Mouse (Mus musculus): ENCODE data around the gene Gpr156.
"Not testable (repeated sequence)": the region's sequence is repeated elsewhere in the genome, so short reads cannot be mapped to it uniquely, and the experiment has no call there.

The Gpr156 gene

DNA sequence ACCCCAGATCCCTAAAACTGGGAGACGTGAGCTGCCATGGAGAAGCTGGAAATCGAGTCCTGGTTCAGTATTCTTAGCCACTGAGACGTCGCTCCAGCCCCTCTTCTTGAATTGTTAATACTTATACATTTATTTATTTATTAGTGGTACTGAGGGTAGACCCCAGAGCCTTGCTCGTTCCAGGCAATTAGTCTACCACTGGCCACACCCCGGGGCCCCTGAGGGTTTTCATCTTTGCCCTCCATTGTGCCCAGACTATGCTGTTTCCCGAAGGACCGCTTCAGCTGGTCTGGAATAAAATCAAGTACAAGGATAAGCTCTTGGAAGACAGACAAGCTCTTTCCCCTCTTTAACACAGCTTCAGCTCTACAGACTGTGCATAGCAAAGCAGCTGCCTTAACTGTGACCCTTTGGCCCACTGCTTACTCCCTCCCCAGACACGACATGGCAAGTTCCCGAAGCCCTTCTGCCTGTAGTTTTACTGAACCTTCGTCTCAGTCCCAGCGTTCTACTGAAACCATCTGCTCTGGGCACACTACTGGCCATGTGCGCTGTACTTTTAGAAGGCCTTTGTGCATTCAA is 39.1 kb downstream of the Gpr156 start:
- intact Hi-C loops (cut with DNase I): no loop called here

DNA sequence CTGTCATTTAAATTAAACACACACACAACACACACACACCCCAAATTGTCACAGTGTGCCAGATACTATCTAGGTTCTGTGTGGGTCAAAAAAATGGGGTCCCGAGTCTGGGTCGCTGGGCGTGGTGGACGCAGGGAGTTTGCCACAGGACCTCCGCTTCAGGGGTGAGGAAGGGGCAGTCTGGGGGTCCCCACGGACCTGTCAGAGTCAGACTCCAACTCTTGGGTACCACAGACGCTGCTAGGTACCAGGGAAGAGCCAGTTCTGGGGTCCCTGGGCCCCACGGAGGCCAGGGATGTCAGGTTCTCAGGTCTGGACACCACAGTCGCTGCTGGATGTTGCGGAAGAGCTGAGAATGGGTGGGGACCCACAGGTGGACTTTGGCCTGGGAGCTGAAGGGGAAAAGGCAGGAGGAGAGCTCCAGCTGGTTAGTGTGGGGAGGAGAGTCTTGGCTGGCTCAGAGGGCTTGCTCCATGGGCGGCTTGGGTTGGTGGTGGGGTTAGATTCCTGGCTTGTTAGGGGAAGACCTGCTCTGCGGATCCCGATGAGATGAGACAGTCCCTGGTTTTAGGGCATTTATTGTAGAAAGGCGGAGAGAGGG is 39.9 kb downstream of the Gpr156 start:
- intact Hi-C loops (cut with DNase I): no loop called here

DNA sequence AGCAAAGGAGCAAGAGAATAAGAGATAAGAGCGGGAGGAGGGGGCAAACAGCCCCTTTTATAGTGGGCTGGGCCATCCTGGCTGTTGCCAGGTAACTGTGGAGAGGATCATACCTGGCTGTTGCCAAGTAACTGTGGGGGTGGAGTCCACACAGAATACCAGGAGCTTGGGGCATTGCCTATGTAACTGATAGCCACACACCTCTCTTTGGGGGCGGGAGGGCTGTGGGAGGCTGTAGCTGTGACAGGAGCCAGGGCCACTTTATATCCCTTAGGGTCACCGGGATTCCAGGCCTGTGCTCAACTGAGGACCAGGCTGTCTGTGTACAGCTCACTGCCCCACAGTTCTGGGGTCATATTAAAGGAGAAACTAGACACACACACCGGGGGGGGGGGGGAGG is 40.5 kb downstream of the Gpr156 start:
- intact Hi-C loops (cut with DNase I): no loop called here

DNA sequence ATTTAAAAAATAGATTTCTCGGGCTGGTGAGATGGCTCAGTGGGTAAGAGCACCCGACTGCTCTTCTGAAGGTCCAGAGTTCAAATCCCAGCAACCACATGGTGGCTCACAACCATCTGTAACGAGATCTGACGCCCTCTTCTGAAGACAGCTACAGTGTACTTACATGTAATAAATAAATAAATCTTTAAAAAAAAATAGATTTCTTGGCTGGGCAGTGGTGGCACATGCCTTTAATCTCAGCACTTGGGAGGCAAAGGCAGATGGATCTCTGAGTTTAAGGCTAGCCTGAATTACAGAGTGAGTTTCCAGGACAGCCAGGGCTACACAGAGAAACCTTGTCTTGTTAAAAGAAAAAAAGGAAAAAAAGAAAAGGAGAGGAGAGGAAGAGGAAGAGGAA is 46.4 kb downstream of the Gpr156 start:
- intact Hi-C loops (cut with DNase I): not testable (repeated sequence)

DNA sequence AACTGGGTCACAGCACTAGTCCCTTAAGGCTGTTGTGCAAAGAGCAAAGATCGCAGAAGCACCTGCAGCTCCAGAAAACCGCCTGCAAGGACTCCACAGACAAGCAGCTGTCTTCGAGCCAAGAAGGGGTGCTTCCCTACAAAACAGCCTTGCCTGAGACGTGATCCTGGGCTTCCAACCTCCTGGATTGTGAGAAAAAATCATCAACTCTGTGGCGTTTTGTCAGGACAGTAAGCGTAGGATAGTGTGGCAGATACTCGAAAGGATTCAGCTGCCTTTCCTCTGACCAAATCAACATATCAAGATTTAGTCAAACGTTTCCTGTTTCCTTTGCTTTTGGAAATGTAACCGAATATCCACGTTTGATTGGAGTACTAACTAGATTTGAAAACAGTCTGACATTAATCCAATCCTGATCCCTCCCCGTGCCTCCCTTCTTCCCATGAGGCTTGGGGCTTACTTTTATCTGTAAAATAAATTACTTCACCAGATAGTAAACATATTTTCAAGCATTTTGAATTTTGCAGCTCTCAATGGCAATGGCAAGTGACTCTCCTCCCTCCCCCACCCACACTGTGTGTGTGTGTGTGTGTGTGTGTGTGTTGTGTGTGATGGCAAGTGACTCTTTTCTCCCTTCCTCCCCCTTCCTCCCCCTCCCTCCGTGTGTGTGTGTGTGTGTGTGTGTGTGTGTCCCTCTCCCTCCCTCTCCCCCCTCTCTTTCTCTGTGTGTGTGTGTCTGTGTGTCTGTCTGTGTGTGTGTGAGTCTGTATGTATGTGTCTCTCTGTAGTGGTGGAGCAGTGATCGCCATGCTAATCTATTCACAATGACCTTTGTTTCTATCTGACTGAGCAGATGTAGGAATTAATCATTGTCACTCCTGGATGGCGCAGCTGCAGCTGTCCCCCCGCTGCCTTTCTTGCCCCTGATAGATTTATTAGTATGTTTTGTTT is 47.3 kb downstream of the Gpr156 start:
- intact Hi-C loops (cut with DNase I): no loop called here

DNA sequence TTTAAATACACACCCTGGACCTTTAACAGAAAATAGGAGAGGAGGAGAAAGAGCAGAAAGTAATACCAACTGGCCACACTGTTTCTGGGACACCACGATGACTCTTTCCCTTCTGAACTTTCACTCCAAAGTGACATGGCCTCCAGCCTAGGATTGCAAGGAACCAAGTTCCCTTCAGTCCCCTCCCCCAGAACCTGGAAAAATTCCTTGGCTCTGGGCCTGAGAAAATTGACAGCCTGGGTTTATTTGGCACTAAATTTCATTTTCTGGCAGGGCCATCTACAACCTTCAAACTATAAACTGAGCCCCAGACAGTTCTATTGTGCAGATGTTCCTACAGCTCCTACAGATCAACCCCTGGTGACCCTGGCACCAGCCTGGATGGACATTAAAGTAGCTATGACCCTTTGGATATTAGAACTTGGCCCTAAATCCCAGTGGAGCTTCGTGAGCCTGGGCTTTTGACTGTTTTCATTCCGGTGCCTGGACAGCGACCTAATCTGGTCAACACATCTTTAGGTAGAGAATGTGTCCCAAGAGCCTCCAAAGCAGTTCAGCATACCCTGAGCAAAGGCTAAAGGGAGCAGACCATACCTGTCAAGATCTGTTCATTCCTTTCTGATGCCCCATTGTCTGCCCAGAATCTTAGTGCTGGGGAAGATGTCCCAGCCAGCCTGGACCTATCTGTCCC is 48.2 kb downstream of the Gpr156 start:
- intact Hi-C loops (cut with DNase I): no loop called here

DNA sequence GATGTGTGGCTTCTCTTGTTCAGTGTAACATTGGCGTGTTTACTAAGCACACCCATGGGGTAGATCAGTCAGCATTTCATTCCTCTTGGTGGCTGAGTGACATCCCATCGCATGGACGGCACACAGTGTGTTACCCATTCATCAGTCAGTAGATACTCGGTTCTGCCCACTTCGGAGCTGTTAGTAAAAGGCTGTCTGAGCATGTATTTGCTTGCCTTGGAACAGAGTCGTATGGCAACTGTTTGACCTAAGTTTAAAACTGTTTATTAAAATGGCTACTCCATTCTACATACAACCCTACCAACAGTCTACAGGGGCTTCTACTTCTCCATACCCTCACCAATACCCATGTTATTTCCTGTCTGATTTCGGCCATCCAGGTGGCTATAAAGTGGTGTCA is 50.6 kb downstream of the Gpr156 start:
- intact Hi-C loops (cut with DNase I): no loop called here

DNA sequence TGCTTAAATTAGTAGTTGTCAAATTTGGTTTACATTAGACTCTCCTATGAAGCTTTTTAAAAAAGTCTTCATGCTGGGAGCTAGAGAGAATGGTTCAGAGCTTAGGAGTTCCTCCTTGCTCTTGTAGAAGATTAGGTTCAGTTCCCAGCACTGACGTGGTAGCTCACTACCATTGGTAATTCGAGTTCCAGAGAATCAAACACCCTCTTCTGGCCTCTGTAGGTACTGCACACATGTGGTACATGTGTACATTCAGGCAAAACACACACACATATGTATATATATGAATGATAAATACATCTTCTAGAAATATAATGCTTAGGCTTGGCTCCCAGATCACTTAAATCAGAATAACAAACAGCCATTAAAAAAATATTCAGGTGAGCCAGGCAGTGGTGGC is 51.1 kb downstream of the Gpr156 start:
- intact Hi-C loops (cut with DNase I): no loop called here

DNA sequence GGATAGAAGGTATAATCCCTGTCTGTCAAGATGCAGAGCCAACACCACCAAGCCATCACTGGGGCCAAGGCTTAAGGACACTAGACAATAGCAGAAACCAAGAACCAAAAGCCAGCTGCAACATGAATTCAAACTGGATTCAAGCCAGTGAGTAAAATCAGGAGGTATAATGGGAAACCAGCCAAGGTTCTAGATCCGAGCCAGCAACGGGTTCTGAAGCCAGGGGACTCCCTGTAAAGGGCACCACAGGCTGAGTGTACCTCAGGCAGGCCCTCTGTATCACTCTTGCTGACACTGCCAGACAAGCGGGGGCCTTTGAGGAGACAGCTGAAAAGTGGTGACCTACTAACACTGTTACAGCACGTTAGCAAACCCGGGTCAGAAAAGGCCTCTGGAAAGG is 55.2 kb downstream of the Gpr156 start:
- intact Hi-C loops (cut with DNase I): no loop called here

DNA sequence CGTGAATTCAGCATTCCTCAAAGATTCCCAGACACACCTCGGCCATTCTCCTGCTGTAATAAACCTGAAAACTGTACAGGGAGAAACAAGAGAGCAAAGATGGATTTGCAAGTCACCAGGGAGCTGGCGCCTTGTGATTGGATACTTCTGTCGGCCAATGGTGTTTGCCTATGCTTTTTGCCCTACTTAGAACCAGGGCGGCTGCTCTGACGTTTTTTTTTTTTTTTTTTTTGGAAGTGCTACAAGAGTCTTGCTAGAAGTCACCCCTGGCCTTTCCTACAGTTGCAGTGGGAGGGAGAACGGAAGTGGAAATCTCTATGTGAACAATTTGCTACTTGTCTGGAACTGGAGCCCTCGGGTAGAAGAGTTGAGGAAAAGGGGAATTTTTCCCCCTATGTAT is 56.1 kb downstream of the Gpr156 start:
- intact Hi-C loops (cut with DNase I): no loop called here

DNA sequence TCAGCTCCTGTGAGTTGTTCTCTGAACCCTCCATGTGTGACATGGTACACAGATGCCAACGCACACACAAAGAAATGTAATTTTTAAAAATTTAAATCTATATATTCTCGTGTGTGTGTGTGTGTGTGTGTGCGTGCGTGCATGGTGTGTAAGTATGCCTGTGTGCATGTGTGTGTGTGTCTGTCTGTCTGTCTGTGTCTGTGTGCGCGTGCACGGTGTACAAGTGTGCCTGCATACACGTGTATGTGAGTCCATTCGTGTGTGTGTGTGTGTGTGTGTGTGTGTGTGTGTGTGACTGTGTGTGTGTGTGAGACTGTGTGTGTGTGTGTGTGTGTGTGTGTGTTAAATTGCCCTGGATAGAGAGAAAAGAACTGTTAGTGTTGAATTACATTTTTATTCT is 56.9 kb downstream of the Gpr156 start:
- intact Hi-C loops (cut with DNase I): not testable (repeated sequence)

DNA sequence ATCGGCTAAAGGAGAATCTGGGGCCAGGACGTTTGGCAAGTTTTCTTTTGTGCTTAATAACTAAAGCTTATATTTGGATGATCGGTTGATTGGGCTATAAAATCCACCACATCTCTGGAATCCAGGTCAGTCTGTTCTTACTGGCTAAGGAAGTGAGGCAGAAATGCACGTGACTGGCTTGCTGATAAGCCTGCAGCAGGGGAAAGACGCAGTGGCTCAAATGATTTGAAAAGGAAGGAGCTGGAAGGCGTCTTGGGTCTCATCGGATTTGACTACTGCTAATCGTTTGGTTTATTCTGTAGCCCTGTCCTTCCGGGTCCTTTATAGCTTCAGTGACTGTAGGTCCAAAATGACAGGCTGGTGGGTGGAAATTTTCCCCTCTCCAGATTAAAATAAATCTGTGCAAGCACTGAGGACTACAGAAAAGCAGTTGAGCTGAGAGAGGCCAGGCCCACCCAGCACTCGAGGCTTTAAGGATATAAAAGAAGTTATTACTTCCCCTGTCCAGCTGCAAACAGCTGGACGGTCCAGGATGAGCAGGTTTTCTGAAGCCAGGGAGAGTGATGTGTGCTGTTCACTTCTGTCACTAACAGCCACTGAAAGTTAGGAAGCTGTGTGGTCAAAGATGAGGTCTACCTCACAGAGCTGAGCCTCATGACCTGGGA is 57.7 kb downstream of the Gpr156 start:
- intact Hi-C loops (cut with DNase I): no loop called here

DNA sequence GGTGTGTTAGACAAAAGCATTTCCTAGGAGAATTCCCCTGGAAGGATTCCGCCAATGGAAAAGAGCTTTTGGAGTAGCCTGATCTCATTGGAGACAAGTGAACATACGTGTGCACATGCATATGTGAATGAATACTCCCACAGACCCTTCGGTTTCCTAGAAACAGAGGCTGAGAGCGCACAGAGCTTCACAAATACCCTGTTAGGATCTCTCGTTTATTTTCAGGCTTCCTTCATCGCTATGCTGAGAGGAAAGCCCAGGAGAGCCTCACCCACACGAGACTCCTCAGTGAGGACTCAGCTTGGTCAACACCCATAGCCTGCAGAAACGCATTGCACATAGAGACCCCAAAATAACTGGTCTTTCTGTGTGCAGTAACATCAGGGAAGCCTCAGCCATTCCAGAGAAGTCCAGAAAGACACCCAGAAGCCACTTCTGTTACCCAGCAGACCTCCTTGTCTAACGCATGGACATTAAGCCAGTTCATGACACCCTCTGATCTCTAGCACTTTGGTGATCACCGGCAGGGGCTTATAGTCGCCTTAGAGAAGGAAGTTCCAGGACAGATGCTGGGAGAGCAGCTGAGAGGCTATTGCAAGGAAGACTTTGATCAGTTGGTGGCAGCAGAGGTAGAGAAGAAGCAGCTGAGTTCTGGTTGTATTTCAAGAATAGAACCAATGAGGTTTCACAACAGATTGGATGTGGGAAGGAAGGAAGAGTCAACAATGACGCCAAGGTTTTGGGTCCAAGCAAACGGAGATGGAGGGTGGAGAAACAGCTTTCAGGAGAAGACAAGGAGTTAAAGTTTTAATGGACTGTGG is 58.4 kb downstream of the Gpr156 start:
- intact Hi-C loops (cut with DNase I): loop anchor here (5.0 kb wide), 1 partner anchor 223 kb away; no protein-coding TSS in a partner anchor

DNA sequence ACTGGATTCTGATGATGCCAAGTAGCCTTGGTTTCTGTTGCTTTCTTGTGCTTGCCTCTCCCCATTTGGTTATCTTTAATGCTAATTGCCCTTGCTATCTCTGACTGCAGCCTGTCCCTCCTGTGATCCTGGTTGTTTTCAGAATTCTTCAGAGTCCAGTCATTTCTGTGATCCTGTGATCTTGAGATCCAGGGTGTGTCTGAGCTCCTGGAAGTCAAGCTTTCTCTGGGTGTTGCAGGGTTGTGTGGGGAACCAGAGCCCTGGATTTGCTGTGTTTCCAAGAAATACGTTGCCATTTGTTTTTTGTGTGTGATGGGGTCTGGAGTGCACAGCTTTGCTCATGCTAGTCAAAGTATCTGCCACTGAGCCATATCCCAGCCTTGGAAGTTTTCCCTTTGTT is 65.6 kb downstream of the Gpr156 start:
- intact Hi-C loops (cut with DNase I): no loop called here

DNA sequence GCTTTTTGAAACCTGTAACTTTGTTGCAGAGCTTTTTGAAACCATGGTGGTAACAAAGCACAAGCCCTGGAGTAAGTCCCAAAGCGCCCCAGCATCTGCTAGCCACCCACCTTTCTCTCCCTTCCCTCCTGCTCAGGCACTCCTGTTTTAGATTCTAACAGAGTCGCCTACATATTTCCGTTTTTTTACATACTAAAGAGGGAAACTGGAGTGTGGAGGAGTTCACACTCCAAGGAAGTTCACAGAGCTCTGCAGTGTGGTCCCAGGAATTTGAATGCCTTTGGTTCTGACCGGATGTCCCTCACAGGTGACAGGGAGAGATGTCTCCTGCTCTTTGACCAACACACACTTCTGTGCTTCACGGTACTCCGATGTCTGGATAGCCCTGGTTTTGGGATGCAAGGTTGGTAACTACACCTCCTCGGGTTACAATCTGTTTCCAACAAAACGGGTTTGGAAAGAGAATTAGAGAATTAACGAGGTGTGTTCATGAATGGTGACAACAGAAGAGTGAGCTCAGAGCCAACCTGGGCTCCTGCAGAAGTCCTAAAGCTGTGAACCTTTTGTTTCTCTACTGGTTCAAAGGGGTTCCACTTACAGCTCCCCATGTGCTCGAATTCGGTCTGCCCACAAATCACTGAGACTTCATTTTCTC is 72.0 kb downstream of the Gpr156 start:
- intact Hi-C loops (cut with DNase I): no loop called here

DNA sequence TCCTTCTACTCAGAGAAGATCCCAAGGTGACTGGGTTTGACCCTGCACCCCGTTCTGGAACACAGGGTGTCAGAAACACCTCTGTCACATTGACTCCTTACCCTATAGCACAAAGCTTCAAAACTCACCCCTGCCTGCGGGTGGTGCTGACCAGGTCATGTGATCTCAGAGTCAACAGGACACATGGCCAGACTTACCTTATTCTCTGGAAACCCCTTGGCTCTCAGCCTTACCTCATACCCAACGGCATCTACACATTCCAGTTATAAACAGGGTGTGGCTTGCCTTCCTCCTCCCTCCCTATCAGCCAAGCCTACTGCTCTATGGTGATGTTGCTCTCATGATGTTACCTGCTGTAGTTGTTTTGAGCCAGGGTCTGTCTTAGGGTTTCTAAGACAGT is 73.5 kb downstream of the Gpr156 start:
- intact Hi-C loops (cut with DNase I): loop anchor here (5.0 to 10.0 kb wide), 3 partner anchors 145 to 515 kb away; no protein-coding TSS in a partner anchor

DNA sequence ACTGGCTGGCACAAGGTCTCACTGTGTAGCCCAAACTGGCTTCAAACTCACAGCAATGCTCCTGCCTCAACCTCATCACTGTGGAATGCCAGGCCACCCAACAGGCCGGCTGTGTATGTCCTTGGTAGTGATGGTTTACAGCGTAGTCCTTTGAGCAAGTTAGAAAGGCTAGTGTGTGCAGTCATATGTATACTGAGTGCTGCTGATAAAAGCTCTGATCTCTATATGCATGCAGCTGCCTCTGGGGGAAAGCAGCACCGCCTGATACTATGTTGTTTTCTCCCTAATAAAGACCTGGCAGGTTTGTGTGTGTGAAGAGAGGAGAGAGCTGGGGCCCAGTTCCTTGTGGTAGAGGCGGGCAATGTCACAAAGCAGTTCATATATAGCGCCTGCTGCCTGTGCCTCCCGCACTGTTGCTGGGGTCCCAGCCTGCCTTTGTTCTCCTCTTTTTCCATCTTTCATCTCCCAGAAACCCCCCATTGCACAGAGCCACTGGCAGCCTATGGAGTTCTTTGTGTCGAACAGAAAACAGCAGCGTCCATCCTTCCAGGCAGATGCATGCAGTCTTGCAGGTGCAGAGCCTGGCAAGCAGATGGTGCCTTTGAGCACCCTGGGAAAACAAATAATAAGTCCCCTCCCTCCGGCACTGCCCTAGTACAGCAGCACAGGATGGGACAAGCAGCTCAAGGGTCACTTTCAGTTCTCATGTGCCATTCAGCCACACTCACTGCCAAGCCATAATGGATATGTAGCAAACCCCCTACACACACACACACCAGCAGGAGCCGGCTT is 74.5 kb downstream of the Gpr156 start:
- intact Hi-C loops (cut with DNase I): loop anchor here (5.0 to 10.0 kb wide), 3 partner anchors 144 to 514 kb away; no protein-coding TSS in a partner anchor

DNA sequence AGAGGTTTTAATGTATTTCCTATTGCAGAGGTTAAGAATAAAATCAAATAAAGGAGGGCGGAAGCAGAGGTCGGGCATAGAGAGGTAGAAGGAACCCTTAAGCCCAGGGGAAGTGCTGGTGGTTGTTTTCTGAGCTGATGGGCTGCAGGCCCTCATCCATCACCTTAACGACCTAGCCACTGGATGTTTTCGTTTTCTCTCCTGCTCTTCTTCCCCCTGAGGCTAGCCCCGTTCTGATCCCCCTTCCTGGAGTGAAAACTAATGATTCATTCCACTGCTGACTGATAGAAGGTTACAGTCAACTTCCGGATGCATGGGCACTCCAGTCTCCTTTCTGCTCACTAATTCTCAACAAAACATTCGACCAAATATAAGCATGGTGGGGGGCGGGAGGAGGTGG is 76.5 kb downstream of the Gpr156 start:
- intact Hi-C loops (cut with DNase I): loop anchor here (5.0 to 10.0 kb wide), 3 partner anchors 142 to 512 kb away; no protein-coding TSS in a partner anchor

DNA sequence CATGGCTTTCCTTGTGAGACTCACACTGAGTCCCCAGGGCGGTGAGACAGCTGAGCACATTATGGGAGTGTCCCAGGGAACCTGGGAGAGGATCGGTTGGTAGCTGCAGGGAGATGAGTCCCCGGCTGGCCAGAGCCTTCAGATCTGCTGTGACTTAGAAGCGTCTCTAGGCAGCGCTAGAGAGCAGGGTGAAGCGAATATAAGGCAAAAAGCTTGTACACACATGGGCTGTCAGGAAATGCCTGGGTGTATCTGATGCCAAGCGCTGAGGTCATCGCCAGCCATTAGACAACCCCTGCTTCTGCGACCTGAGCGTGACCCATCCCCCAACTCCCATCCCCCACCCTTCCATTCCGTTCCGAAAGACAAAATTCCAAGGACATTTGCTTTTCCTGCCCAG is 78.4 kb downstream of the Gpr156 start:
- intact Hi-C loops (cut with DNase I): loop anchor here (5.0 to 10.0 kb wide), 4 partner anchors 98 to 510 kb away; no protein-coding TSS in a partner anchor

Data from adrenal gland (tissue).